Mouse (Mus musculus): ENCODE results near the gene Gapt. TPM values are rescaled to one million over a fixed set of nuclear protein-coding genes. Genes with fewer than 3 reads are reported as not detected.
"Not testable (repeated sequence)": the region's sequence is repeated elsewhere in the genome, so short reads cannot be mapped to it uniquely, and the experiment has no call there.

Gapt gene
- polyA plus RNA-seq (2014; fragmentation: Nextera tagmentation; extraction: Ambion mirVana) = 0.17 TPM in 1 of 2 replicates, not detected in the other

- Histone ChIP-seq H3K4me2 (ENCODE audit: low read depth, low read length, severe bottlenecking) (no peak within 1 kb of the TSS), H3K4me1 (replicated peaks; ENCODE audit: control insufficient read depth, insufficient read depth, low read length) (no peaks in the 10 kb centered on the region), H3K9ac (ENCODE audit: low read length) (no peak within 1 kb of the TSS), H3K36me3 (ENCODE audit: control insufficient read depth, insufficient read depth, low read length) (no peaks in the 10 kb centered on the region), H3K27ac (ENCODE audit: low read depth, low read length) (no peak within 1 kb of the TSS), H3K4me3 (ENCODE audit: low read depth, low read length) (no peak within 1 kb of the TSS), H3K27me3 (ENCODE audit: control insufficient read depth, insufficient read depth, low read length) (no peaks in the 10 kb centered on the region), H3K9me3 (ENCODE audit: control insufficient read depth, low read length) (no peaks in the 10 kb centered on the region)
- ATAC-seq (replicated peaks; ENCODE audit: low FRiP score) = no peak
- 89% methylated on average over 2 of the region's 2 CpGs for WGBS
- DNase-seq (ENCODE audit: low spot score) = no peak
Observed at GRCm38 (mm10) chr13:110356941-110357340, at the start of gene Gapt. TSS of gene Gapt (minus strand) at chr13:110357199.

- H3K4me1 ChIP-seq (replicated peaks; ENCODE audit: control insufficient read depth, insufficient read depth, low read length) = no peaks in the 10 kb centered on the region
- no peaks in the 10 kb centered on the region for H3K36me3 ChIP-seq (ENCODE audit: control insufficient read depth, insufficient read depth, low read length)
- no peak overlapping the region for H3K4me3 ChIP-seq (ENCODE audit: low read depth, low read length)
- DNase-seq (ENCODE audit: low spot score) (no peak), ATAC-seq (replicated peaks; ENCODE audit: low FRiP score) (0 out of 2 replicates have a peak, but pooled peaks have one; percentile 27)
- H3K4me2 ChIP-seq (ENCODE audit: low read depth, low read length, severe bottlenecking) = no peak overlapping the region
- H3K9me3 ChIP-seq (ENCODE audit: control insufficient read depth, low read length) = no peaks in the 10 kb centered on the region
- no peak overlapping the region for H3K27ac ChIP-seq (ENCODE audit: low read depth, low read length)
- no peak overlapping the region for H3K9ac ChIP-seq (ENCODE audit: low read length)
- H3K27me3 ChIP-seq (ENCODE audit: control insufficient read depth, insufficient read depth, low read length) = no peaks in the 10 kb centered on the region
- WGBS = 88% methylated on average over 5 of the region's 5 CpGs
Observed at GRCm38 (mm10) chr13:110406152-110406551, 49.2 kb upstream of the Gapt start.

- not testable (repeated sequence) for H3K36me3 ChIP-seq (ENCODE audit: control insufficient read depth, insufficient read depth, low read length); H3K4me3 ChIP-seq (ENCODE audit: low read depth, low read length); DNase-seq (ENCODE audit: low spot score); H3K27me3 ChIP-seq (ENCODE audit: control insufficient read depth, insufficient read depth, low read length); ATAC-seq (replicated peaks; ENCODE audit: low FRiP score); H3K9me3 ChIP-seq (ENCODE audit: control insufficient read depth, low read length); H3K27ac ChIP-seq (ENCODE audit: low read depth, low read length); H3K4me2 ChIP-seq (ENCODE audit: low read depth, low read length, severe bottlenecking); H3K4me1 ChIP-seq (replicated peaks; ENCODE audit: control insufficient read depth, insufficient read depth, low read length); H3K9ac ChIP-seq (ENCODE audit: low read length)
- WGBS = 95% methylated on average over 5 of the region's 5 CpGs
Observed at GRCm38 (mm10) chr13:110404686-110405085, 47.7 kb upstream of the Gapt start.

- Histone ChIP-seq H3K4me2 (ENCODE audit: low read depth, low read length, severe bottlenecking) (no peak overlapping the region), H3K36me3 (ENCODE audit: control insufficient read depth, insufficient read depth, low read length) (no peaks in the 10 kb centered on the region; the same call in 1 of the 2 replicates), H3K9me3 (ENCODE audit: control insufficient read depth, low read length) (no peaks in the 10 kb centered on the region), H3K27ac (ENCODE audit: low read depth, low read length) (no peak overlapping the region), H3K4me3 (ENCODE audit: low read depth, low read length) (no peak overlapping the region), H3K4me1 (replicated peaks; ENCODE audit: control insufficient read depth, insufficient read depth, low read length) (no peaks in the 10 kb centered on the region), H3K27me3 (ENCODE audit: control insufficient read depth, insufficient read depth, low read length) (no peaks in the 10 kb centered on the region), H3K9ac (ENCODE audit: low read length) (no peak overlapping the region)
- 84% methylated on average over 8 of the region's 8 CpGs for WGBS
- DNase-seq (ENCODE audit: low spot score) = no peak
- ATAC-seq (replicated peaks; ENCODE audit: low FRiP score) = no peak
Observed at GRCm38 (mm10) chr13:110404059-110404458, 47.1 kb upstream of the Gapt start.

- no peak for DNase-seq (ENCODE audit: low spot score)
- Histone ChIP-seq H3K4me3 (ENCODE audit: low read depth, low read length) (no peak overlapping the region), H3K9me3 (ENCODE audit: control insufficient read depth, low read length) (no peaks in the 10 kb centered on the region), H3K27ac (ENCODE audit: low read depth, low read length) (no peak overlapping the region), H3K4me2 (ENCODE audit: low read depth, low read length, severe bottlenecking) (no peak overlapping the region), H3K4me1 (replicated peaks; ENCODE audit: control insufficient read depth, insufficient read depth, low read length) (no peaks in the 10 kb centered on the region), H3K36me3 (ENCODE audit: control insufficient read depth, insufficient read depth, low read length) (no peaks in the 10 kb centered on the region; the same call in 1 of the 2 replicates), H3K9ac (ENCODE audit: low read length) (no peak overlapping the region), H3K27me3 (ENCODE audit: control insufficient read depth, insufficient read depth, low read length) (no peaks in the 10 kb centered on the region)
- WGBS = 88% methylated on average over 2 of the region's 2 CpGs
- ATAC-seq (replicated peaks; ENCODE audit: low FRiP score) = no peak
Observed at GRCm38 (mm10) chr13:110401877-110402276, 44.9 kb upstream of the Gapt start.

GRCm38 (mm10) chr13:110401443-110401842, 44.4 kb upstream of the Gapt start:
- H3K27ac ChIP-seq (ENCODE audit: low read depth, low read length) = no peak overlapping the region
- H3K4me1 ChIP-seq (replicated peaks; ENCODE audit: control insufficient read depth, insufficient read depth, low read length) = no peaks in the 10 kb centered on the region
- no peak for DNase-seq (ENCODE audit: low spot score)
- 90% methylated on average over 3 of the region's 3 CpGs for WGBS
- no peaks in the 10 kb centered on the region for H3K27me3 ChIP-seq (ENCODE audit: control insufficient read depth, insufficient read depth, low read length)
- H3K36me3 ChIP-seq (ENCODE audit: control insufficient read depth, insufficient read depth, low read length) = no peaks in the 10 kb centered on the region; the same call in 1 of the 2 replicates
- no peaks in the 10 kb centered on the region for H3K9me3 ChIP-seq (ENCODE audit: control insufficient read depth, low read length)
- H3K9ac ChIP-seq (ENCODE audit: low read length) = no peak overlapping the region
- ATAC-seq (replicated peaks; ENCODE audit: low FRiP score) = no peak
- no peak overlapping the region for H3K4me3 ChIP-seq (ENCODE audit: low read depth, low read length)
- no peak overlapping the region for H3K4me2 ChIP-seq (ENCODE audit: low read depth, low read length, severe bottlenecking)

GRCm38 (mm10) chr13:110398513-110399270, 41.7 kb upstream of the Gapt start:
- Histone ChIP-seq H3K9me3 (ENCODE audit: control insufficient read depth, low read length) (no peaks in the 10 kb centered on the region), H3K36me3 (ENCODE audit: control insufficient read depth, insufficient read depth, low read length) (no peaks in the 10 kb centered on the region; the same call in 1 of the 2 replicates), H3K4me2 (ENCODE audit: low read depth, low read length, severe bottlenecking) (no peak overlapping the region), H3K9ac (ENCODE audit: low read length) (no peak overlapping the region), H3K4me3 (ENCODE audit: low read depth, low read length) (no peak overlapping the region), H3K27me3 (ENCODE audit: control insufficient read depth, insufficient read depth, low read length) (no peaks in the 10 kb centered on the region), H3K27ac (ENCODE audit: low read depth, low read length) (no peak overlapping the region), H3K4me1 (replicated peaks; ENCODE audit: control insufficient read depth, insufficient read depth, low read length) (0 out of 2 replicates have a peak, but pooled peaks cover 3% of the 10 kb centered on the region)
- DNase-seq (ENCODE audit: low spot score) (no peak), ATAC-seq (replicated peaks; ENCODE audit: low FRiP score) (no peak)
- WGBS = 83% methylated on average over 24 of the region's 24 CpGs

- 92% methylated on average over 8 of the region's 8 CpGs for WGBS
- Histone ChIP-seq H3K27me3 (ENCODE audit: control insufficient read depth, insufficient read depth, low read length) (no peaks in the 10 kb centered on the region), H3K4me1 (replicated peaks; ENCODE audit: control insufficient read depth, insufficient read depth, low read length) (0 out of 2 replicates have a peak, but pooled peaks cover 3% of the 10 kb centered on the region), H3K9me3 (ENCODE audit: control insufficient read depth, low read length) (no peaks in the 10 kb centered on the region), H3K27ac (ENCODE audit: low read depth, low read length) (no peak overlapping the region), H3K36me3 (ENCODE audit: control insufficient read depth, insufficient read depth, low read length) (no peaks in the 10 kb centered on the region; the same call in 1 of the 2 replicates), H3K4me2 (ENCODE audit: low read depth, low read length, severe bottlenecking) (no peak overlapping the region), H3K9ac (ENCODE audit: low read length) (no peak overlapping the region), H3K4me3 (ENCODE audit: low read depth, low read length) (no peak overlapping the region)
- ATAC-seq (replicated peaks; ENCODE audit: low FRiP score) = no peak
- no peak for DNase-seq (ENCODE audit: low spot score)
Observed at GRCm38 (mm10) chr13:110397750-110398149, 40.8 kb upstream of the Gapt start.
